Mouse (Mus musculus) small intestine, adult 2 months (tissue): Measurements from ENCODE around the gene Slc35b3. TPM values are rescaled to one million over a fixed set of nuclear protein-coding genes. Genes with fewer than 3 reads are reported as not detected.

Source experiments
- H3K27ac ChIP-seq: fragments of 200-500 bp; 2 replicates; pipeline ENCODE4 v1.5.1; 2012; ENCODE audit warnings: low read depth, low read length, control low read depth, inconsistent platforms; ENCODE audit not compliant: insufficient read depth
- H3K27me3 ChIP-seq: fragments of 200-500 bp; 2 replicates; pipeline ENCODE4 v1.6.1; 2012; ENCODE audit warnings: mild to moderate bottlenecking, moderate library complexity, low read length, inconsistent platforms; ENCODE audit not compliant: control insufficient read depth, insufficient read depth
- H3K36me3 ChIP-seq: fragments of 200-500 bp; 2 replicates; pipeline ENCODE4 v1.6.1; 2012; ENCODE audit warnings: mild to moderate bottlenecking, low read length, control low read depth, inconsistent platforms; ENCODE audit not compliant: control insufficient read depth, insufficient read depth
- H3K4me1 ChIP-seq: fragments of 200-500 bp; 2 replicates; pipeline ENCODE4 v1.6.1; 2012; ENCODE audit warnings: low read length, inconsistent platforms, mixed read lengths; ENCODE audit not compliant: control insufficient read depth, insufficient read depth, insufficient read length
- H3K4me3 ChIP-seq: fragments of 200-500 bp; 2 replicates; pipeline ENCODE4 v1.5.1; 2012; ENCODE audit warnings: low read depth, mild to moderate bottlenecking, control low read depth, inconsistent platforms, low read length, moderate library complexity
- CTCF ChIP-seq: fragments of 200-500 bp; IDR thresholded peaks from 2 replicates; pipeline ENCODE4 v1.5.1; 2012; ENCODE audit warnings: low read depth, mild to moderate bottlenecking, control low read depth, inconsistent platforms, low read length, moderate library complexity, mixed read lengths; ENCODE audit not compliant: insufficient replicate concordance, insufficient read length; ENCODE audit errors: extremely low read depth
- POLR2A ChIP-seq: fragments of 200-500 bp; IDR thresholded peaks from 2 replicates; pipeline ENCODE4 v1.6.1; 2012; ENCODE audit warnings: low read depth, mild to moderate bottlenecking, control low read depth, inconsistent platforms, low read length, moderate library complexity
- WGBS: fragments of 180-500 bp; shearing (Covaris S2); methylation state at CpG from one replicate; pipeline ENCODE4 v1.1.7; 2018; 5-methylcytosine and 5-hydroxymethylcytosine counted together
- polyA plus RNA-seq: library from polyadenylated mRNA; depleted of rRNA; stranded (reverse); fragments of >200 nt; gene quantifications from 2 replicates; pipeline ENCODE4 v1.2.3, GENCODE M21; 2012

Gene Slc35b3
- polyA plus RNA-seq, 1 experiment: 10.3 TPM

- Histone ChIP-seq H3K27me3 (no peaks in the 10 kb centered on the region), H3K4me3 (no peak overlapping the region), H3K27ac (no peak overlapping the region), H3K4me1 (no peaks in the 10 kb centered on the region), H3K36me3 (no peaks in the 10 kb centered on the region)
- TF ChIP-seq CTCF: no peak
- TF ChIP-seq POLR2A: no peak
- 19% methylated on average over 5 of the region's 5 CpGs for WGBS
Observed at GRCm38 (mm10) chr13:38983751-38984150, 23.1 kb upstream of the Slc35b3 start.

- Histone ChIP-seq H3K4me3 (no peak overlapping the region), H3K27ac (no peak overlapping the region), H3K36me3 (no peaks in the 10 kb centered on the region), H3K27me3 (no peaks in the 10 kb centered on the region), H3K4me1 (no peaks in the 10 kb centered on the region)
- 47% methylated on average over 3 of the region's 3 CpGs for WGBS
- TF ChIP-seq CTCF: no peak
- no peak for TF ChIP-seq POLR2A
Observed at GRCm38 (mm10) chr13:38980900-38981299, 20.2 kb upstream of the Slc35b3 start.

DNA sequence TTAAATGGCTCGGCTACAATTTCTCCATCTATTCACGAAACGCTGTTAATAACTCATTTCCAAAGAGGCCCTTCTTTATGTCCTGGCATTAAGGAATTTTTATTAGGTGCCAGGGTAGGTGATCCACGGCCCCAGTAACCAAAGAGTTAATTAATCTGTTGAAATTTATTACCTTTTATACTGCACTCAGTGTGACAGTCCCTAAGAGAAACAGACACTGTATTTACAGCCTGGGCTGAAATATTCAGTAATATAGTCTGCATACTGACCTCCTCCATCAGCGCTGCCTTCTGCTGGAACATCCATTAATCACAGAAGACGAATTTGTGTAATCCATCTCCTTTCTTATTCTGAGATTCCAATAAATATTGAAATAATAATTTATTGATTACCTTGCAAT, 16.3 kb upstream of the Slc35b3 start:
- no peak overlapping the region for H3K4me3 ChIP-seq
- WGBS: 55% methylated on average over 6 of the region's 6 CpGs
- H3K27me3 ChIP-seq: no peaks in the 10 kb centered on the region
- TF ChIP-seq CTCF (no peak), POLR2A (no peak)
- no peaks in the 10 kb centered on the region for H3K36me3 ChIP-seq
- no peak overlapping the region for H3K27ac ChIP-seq
- H3K4me1 ChIP-seq: no peaks in the 10 kb centered on the region; the same call in 1 of the 2 replicates

DNA sequence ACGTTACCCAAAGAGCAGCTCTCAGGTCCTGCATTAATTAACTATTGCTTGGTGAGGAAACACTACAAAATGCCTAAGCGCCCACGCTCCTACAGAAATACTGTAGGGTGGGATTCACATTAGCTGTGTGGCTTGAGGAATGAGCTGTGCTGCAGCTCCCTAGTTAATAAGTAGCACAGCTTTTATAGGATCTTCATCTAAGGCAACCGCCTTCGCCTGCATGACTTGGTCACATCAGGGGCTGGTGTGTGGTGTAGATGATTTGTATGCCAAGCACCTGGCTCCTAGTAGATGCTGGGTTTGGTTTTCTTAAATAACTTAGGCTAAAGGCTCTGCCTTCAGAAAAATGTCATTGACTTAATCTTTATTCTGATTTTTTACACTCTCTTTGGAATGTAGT, 15.2 kb upstream of the Slc35b3 start:
- 70% methylated on average over 5 of the region's 5 CpGs for WGBS
- Histone ChIP-seq H3K27me3 (no peaks in the 10 kb centered on the region), H3K36me3 (no peaks in the 10 kb centered on the region), H3K27ac (no peak overlapping the region), H3K4me1 (peaks cover 2% of the 10 kb centered on the region; the same call in 1 of the 2 replicates), H3K4me3 (no peak overlapping the region)
- TF ChIP-seq CTCF: no peak
- no peak for TF ChIP-seq POLR2A

DNA sequence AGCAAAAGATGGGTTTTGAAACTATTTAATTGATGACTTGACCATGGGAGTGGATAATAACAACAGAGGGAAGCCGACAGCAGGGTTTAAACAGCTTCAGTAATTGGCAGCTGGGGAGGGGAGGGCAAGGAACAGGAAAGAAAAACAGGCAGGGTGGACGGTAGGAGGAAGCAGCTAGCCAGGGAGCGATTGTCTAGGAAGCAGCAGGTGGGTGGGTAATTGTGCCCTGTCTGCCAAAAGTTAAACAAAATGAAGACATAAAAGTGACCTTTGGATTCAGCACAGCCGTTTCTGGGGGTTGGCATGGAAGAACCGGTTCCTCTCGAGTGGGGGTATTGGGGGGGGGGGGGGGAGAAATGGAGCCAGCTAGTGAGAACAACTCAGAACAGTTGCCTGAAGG, 11.9 kb upstream of the Slc35b3 start:
- Histone ChIP-seq H3K4me1 (peaks cover 3% of the 10 kb centered on the region; the same call in 1 of the 2 replicates), H3K27ac (no peak overlapping the region), H3K4me3 (no peak overlapping the region), H3K36me3 (no peaks in the 10 kb centered on the region), H3K27me3 (no peaks in the 10 kb centered on the region)
- no peak for TF ChIP-seq POLR2A
- TF ChIP-seq CTCF: no peak
- WGBS: 9% methylated on average over 6 of the region's 6 CpGs

DNA sequence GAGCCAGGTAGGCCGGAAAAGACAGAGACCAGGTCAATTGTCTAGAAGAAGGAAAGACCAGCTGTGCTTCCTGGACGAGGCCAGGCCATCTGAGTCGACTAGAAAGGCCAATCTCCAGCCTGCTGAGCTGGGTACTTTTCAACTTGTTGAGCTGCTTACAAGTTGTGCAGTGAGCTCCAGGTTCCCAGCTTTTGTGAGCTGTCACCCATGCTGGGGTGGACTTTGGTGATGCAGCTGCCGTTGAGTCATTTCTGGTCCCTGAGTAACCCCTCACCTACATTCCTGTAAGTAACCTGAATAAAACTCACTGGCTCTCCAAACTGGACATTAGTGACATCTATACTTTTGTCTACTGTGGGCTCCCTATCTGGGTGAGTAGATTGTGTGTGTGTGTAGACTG, 10.4 kb upstream of the Slc35b3 start:
- TF ChIP-seq CTCF (no peak), POLR2A (no peak)
- Histone ChIP-seq H3K4me3 (no peak overlapping the region), H3K36me3 (no peaks in the 10 kb centered on the region), H3K27ac (no peak overlapping the region), H3K4me1 (peaks cover 3% of the 10 kb centered on the region; the same call in 1 of the 2 replicates), H3K27me3 (no peaks in the 10 kb centered on the region)
- WGBS: 34% methylated on average over 4 of the region's 4 CpGs

GRCm38 (mm10) chr13:38967518-38967917, 6.8 kb upstream of the Slc35b3 start:
- no peak overlapping the region for H3K4me3 ChIP-seq
- H3K4me1 ChIP-seq: peaks cover 3% of the 10 kb centered on the region; the same call in 1 of the 2 replicates
- H3K27ac ChIP-seq: no peak overlapping the region
- TF ChIP-seq POLR2A: no peak
- TF ChIP-seq CTCF: no peak
- no peaks in the 10 kb centered on the region for H3K27me3 ChIP-seq
- 86% methylated on average over 1 of the region's 1 CpGs for WGBS
- H3K36me3 ChIP-seq: no peaks in the 10 kb centered on the region

DNA sequence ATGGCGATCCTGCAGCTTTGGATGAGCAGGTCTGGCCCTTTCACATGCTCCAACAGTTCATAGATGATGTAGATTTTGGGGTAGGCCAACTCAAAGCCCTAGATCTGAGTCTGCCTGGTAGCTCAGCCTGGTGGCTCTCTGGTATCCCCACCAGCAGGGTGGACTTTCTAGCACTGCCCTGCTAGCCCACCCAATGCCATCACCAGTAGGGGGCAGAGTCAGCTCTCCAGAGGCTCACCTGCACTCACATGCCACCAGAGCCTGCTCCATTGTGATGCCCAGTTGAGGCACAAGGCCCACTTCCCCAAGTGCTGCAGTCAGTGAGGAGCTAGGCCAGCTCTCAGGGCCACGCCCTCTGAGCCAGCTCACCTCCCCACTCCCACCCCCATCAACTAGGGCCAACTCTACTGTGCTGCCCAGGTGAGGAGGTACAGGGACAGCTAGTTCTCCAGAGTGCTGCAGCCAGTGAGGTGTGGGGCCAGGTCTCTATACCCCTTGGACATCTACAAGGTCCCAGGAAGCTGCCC, 6.3 kb upstream of the Slc35b3 start:
- no peak overlapping the region for H3K27ac ChIP-seq
- H3K27me3 ChIP-seq: no peaks in the 10 kb centered on the region
- peaks cover 4% of the 10 kb centered on the region; the same call in 1 of the 2 replicates for H3K4me1 ChIP-seq
- TF ChIP-seq CTCF: no peak
- no peak for TF ChIP-seq POLR2A
- H3K36me3 ChIP-seq: no peaks in the 10 kb centered on the region
- no peak overlapping the region for H3K4me3 ChIP-seq
- 84% methylated on average over 2 of the region's 2 CpGs for WGBS
